Mouse (Mus musculus): ENCODE results near the gene Il10rb. TPM values are rescaled to one million over a fixed set of nuclear protein-coding genes. Genes with fewer than 3 reads are reported as not detected.

Il10rb gene
- polyA plus RNA-seq, 1 experiment from 2014 or later, result 7.7 TPM

GRCm38 (mm10) chr16:91466566-91466965 lies 60.6 kb downstream of the Il10rb start:
- peak overlapping the region; percentile 91; the same call in 1 of the 2 replicates for H3K4me2 ChIP-seq (ENCODE audit: low read length)

GRCm38 (mm10) chr16:91470470-91470869 lies 64.5 kb downstream of the Il10rb start:
- no peak for ATAC-seq
- Histone ChIP-seq H3K9ac (ENCODE audit: low read length) (no peak overlapping the region), H3K36me3 (ENCODE audit: control insufficient read depth, insufficient read depth, low read length) (no peaks in the 10 kb centered on the region), H3K9me3 (replicated peaks; ENCODE audit: control insufficient read depth, low read length) (no peaks in the 10 kb centered on the region), H3K4me3 (ENCODE audit: low read depth, low read length) (no peak overlapping the region), H3K4me2 (ENCODE audit: low read length) (no peak overlapping the region), H3K27ac (ENCODE audit: low read depth, low read length) (no peak overlapping the region), H3K4me1 (ENCODE audit: control insufficient read depth, insufficient read depth, low read length) (peaks cover 13% of the 10 kb centered on the region), H3K27me3 (replicated peaks; ENCODE audit: control insufficient read depth, insufficient read depth, low read length) (no peaks in the 10 kb centered on the region)
- WGBS, result 84% methylated on average over 3 of the region's 3 CpGs
- no peak for DNase-seq (ENCODE audit: low spot score)

More at GRCm38 (mm10) chr16:91466566-91466965, 60.6 kb downstream of the Il10rb start:
- no peaks in the 10 kb centered on the region for H3K36me3 ChIP-seq (ENCODE audit: control insufficient read depth, insufficient read depth, low read length)
- DNase-seq (ENCODE audit: low spot score), result peak; percentile 50
- H3K4me1 ChIP-seq (ENCODE audit: control insufficient read depth, insufficient read depth, low read length), result peaks cover 17% of the 10 kb centered on the region
- H3K27ac ChIP-seq (ENCODE audit: low read depth, low read length), result no peak overlapping the region
- no peak for ATAC-seq
- no peak overlapping the region for H3K4me3 ChIP-seq (ENCODE audit: low read depth, low read length)
- no peaks in the 10 kb centered on the region for H3K27me3 ChIP-seq (replicated peaks; ENCODE audit: control insufficient read depth, insufficient read depth, low read length)
- WGBS, result 54% methylated on average over 6 of the region's 6 CpGs
- H3K9me3 ChIP-seq (replicated peaks; ENCODE audit: control insufficient read depth, low read length), result no peaks in the 10 kb centered on the region
- H3K9ac ChIP-seq (ENCODE audit: low read length), result no peak overlapping the region

DNA sequence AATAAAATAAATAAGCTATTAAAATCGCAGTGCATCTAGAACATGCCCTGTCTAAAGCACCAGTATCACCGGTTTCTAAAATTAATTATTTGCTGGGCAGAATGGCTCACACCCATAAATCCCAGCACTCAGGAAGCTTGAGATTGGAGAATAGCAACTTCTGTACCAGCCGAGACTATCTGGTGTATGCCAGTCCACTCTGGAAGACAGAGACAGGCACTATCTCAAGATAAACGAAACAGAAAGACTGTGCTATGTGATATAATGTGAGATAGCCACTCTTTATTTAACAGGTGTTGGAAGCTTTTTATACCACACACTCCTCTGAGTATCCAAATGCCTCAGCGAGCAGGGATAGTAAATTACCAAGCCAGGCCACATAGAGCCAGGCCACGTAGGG lies 65.5 kb downstream of the Il10rb start:
- H3K9me3 ChIP-seq (replicated peaks; ENCODE audit: control insufficient read depth, low read length), result no peaks in the 10 kb centered on the region
- H3K4me1 ChIP-seq (ENCODE audit: control insufficient read depth, insufficient read depth, low read length), result peaks cover 3% of the 10 kb centered on the region
- H3K27ac ChIP-seq (ENCODE audit: low read depth, low read length), result no peak overlapping the region
- 89% methylated on average over 6 of the region's 6 CpGs for WGBS
- DNase-seq (ENCODE audit: low spot score) (no peak), ATAC-seq (no peak)
- no peak overlapping the region for H3K4me2 ChIP-seq (ENCODE audit: low read length)
- no peak overlapping the region for H3K9ac ChIP-seq (ENCODE audit: low read length)
- no peaks in the 10 kb centered on the region for H3K36me3 ChIP-seq (ENCODE audit: control insufficient read depth, insufficient read depth, low read length)
- H3K27me3 ChIP-seq (replicated peaks; ENCODE audit: control insufficient read depth, insufficient read depth, low read length), result no peaks in the 10 kb centered on the region
- H3K4me3 ChIP-seq (ENCODE audit: low read depth, low read length), result no peak overlapping the region

Other genes with a start within 250 kb of the Il10rb start
- 5.2 and 6.3 TPM in 2 replicates for gene Olig2, start 180.7 kb upstream of the Il10rb start, polyA plus RNA-seq (2014; fragmentation: Nextera tagmentation; extraction: Ambion mirVana)
- gene Olig1, start 136.4 kb upstream of the Il10rb start, polyA plus RNA-seq (2014; fragmentation: Nextera tagmentation; extraction: Ambion mirVana), result 18.0 and 31.1 TPM in 2 replicates
- 44.6 and 46.9 TPM in 2 replicates for gene Ifnar2, start 33.4 kb upstream of the Il10rb start, polyA plus RNA-seq (2014; fragmentation: Nextera tagmentation; extraction: Ambion mirVana)
- gene Gm21970, start 14.4 kb upstream of the Il10rb start, polyA plus RNA-seq (2014; fragmentation: Nextera tagmentation; extraction: Ambion mirVana), result not detected in 2 replicates
- 40.4 and 45.6 TPM in 2 replicates for gene Ifnar1, start 79.1 kb downstream of the Il10rb start, polyA plus RNA-seq (2014; fragmentation: Nextera tagmentation; extraction: Ambion mirVana)
- gene Ifngr2, start 140.9 kb downstream of the Il10rb start, polyA plus RNA-seq (2014; fragmentation: Nextera tagmentation; extraction: Ambion mirVana), result 77.3 and 100 TPM in 2 replicates
- gene Tmem50b, start 191.6 kb downstream of the Il10rb start, polyA plus RNA-seq (2014; fragmentation: Nextera tagmentation; extraction: Ambion mirVana), result 105 and 111 TPM in 2 replicates
- gene Dnajc28, start 212.9 kb downstream of the Il10rb start, polyA plus RNA-seq (2014; fragmentation: Nextera tagmentation; extraction: Ambion mirVana), result 7.2 and 8.4 TPM in 2 replicates
- 64.9 and 66.7 TPM in 2 replicates for gene Gart, start 240.8 kb downstream of the Il10rb start, polyA plus RNA-seq (2014; fragmentation: Nextera tagmentation; extraction: Ambion mirVana)
- gene Son, start 241.3 kb downstream of the Il10rb start, polyA plus RNA-seq (2014; fragmentation: Nextera tagmentation; extraction: Ambion mirVana), result 126 and 131 TPM in 2 replicates